Mouse (Mus musculus) heart, postnatal 0 days (tissue): ENCODE results near the gene Tead2. TPM values are rescaled to one million over a fixed set of nuclear protein-coding genes. Genes with fewer than 3 reads are reported as not detected.

ENCODE experiments used
- ATAC-seq: fragments of 200-750 bp; cut with Nextera tagmentation; 2 replicates; pipeline ENCODE4 v1.8.0; 2017; ENCODE audit warnings: low read depth, moderate number of reproducible peaks, moderate library complexity; ENCODE audit not compliant: insufficient read depth
- DNase-seq: peaks from one replicate; pipeline ENCODE4 v3.0.0-alpha.2; 2016; ENCODE audit warnings: low spot score
- H3K27ac ChIP-seq: fragments of 300-500 bp; sonication (generic); 2 replicates; pipeline ENCODE4 v1.5.1; 2014; ENCODE audit warnings: low read depth, mild to moderate bottlenecking
- H3K27me3 ChIP-seq: fragments of 300-500 bp; sonication (generic); 2 replicates; pipeline ENCODE4 v1.6.1; 2014; ENCODE audit warnings: low read length, mixed read lengths; ENCODE audit not compliant: control insufficient read depth, insufficient read depth
- H3K36me3 ChIP-seq: fragments of 300-500 bp; sonication (generic); replicated peaks from 2 replicates; pipeline ENCODE4 v1.6.1; 2014; ENCODE audit warnings: low read length, mixed read lengths; ENCODE audit not compliant: control insufficient read depth, insufficient read depth
- H3K4me1 ChIP-seq: fragments of 300-500 bp; sonication (generic); 2 replicates; pipeline ENCODE4 v1.6.1; 2014; ENCODE audit warnings: antibody characterized with exemption; ENCODE audit not compliant: control insufficient read depth, insufficient read depth
- H3K4me2 ChIP-seq: fragments of 300-500 bp; sonication (generic); 2 replicates; pipeline ENCODE4 v1.6.1; 2014; ENCODE audit warnings: low read depth, mild to moderate bottlenecking, low read length, moderate library complexity
- H3K4me3 ChIP-seq: fragments of 300-500 bp; sonication (generic); 2 replicates; pipeline ENCODE4 v1.5.1; 2014; ENCODE audit warnings: low read depth, low read length
- H3K9ac ChIP-seq: fragments of 300-500 bp; sonication (generic); replicated peaks from 2 replicates; pipeline ENCODE4 v1.6.1; 2014; ENCODE audit warnings: low read depth, low read length, mixed read lengths
- H3K9me3 ChIP-seq: fragments of 300-500 bp; sonication (generic); replicated peaks from 2 replicates; pipeline ENCODE4 v1.6.1; 2016; ENCODE audit warnings: low read length; ENCODE audit not compliant: control insufficient read depth
- CTCF ChIP-seq: IDR thresholded peaks from 2 replicates; pipeline ENCODE4 v1.5.1; 2016; ENCODE audit warnings: antibody characterized with exemption, control low read depth, low read depth
- EP300 ChIP-seq: IDR thresholded peaks from 2 replicates; pipeline ENCODE4 v1.6.1; 2016; ENCODE audit warnings: antibody characterized with exemption, low read depth
- WGBS: fragments of 180-500 bp; shearing (Covaris S2); extraction: QIAGEN DNeasy Blood & Tissue Kit; methylation state at CpG from one replicate; pipeline ENCODE4 v1.1.7; 2014; 5-methylcytosine and 5-hydroxymethylcytosine counted together
- polyA plus RNA-seq: library from polyadenylated mRNA; unstranded; fragments of >200 nt; fragmentation: Nextera tagmentation; extraction: Ambion mirVana; gene quantifications from 2 replicates; pipeline ENCODE4 v1.2.1, GENCODE M21; 2015
- total RNA-seq: library from RNA; depleted of rRNA; stranded (reverse); fragments of >200 nt; gene quantifications from 2 replicates; pipeline ENCODE4 v1.2.3, GENCODE M21; 2014; ENCODE audit warnings: low replicate concordance

Tead2 gene
- total and polyA plus RNA-seq, 2 experiments from 2014 or later = 41.1 to 50.6 TPM

GRCm38 (mm10) chr7:45231192-45231591 lies 15.6 kb downstream of the Tead2 start:
- ATAC-seq (no peak), DNase-seq (no peak)
- no peak overlapping the region for H3K27ac ChIP-seq
- H3K4me1 ChIP-seq = peaks cover 17% of the 10 kb centered on the region
- peaks cover 60% of the 10 kb centered on the region for H3K36me3 ChIP-seq
- no peak for TF ChIP-seq CTCF
- no peak for TF ChIP-seq EP300
- H3K4me3 ChIP-seq = no peak overlapping the region
- WGBS = 87% methylated on average over 12 of the region's 12 CpGs
- H3K4me2 ChIP-seq = no peak overlapping the region
- no peak overlapping the region for H3K9ac ChIP-seq
- H3K9me3 ChIP-seq = no peaks in the 10 kb centered on the region
- no peaks in the 10 kb centered on the region for H3K27me3 ChIP-seq

DNA sequence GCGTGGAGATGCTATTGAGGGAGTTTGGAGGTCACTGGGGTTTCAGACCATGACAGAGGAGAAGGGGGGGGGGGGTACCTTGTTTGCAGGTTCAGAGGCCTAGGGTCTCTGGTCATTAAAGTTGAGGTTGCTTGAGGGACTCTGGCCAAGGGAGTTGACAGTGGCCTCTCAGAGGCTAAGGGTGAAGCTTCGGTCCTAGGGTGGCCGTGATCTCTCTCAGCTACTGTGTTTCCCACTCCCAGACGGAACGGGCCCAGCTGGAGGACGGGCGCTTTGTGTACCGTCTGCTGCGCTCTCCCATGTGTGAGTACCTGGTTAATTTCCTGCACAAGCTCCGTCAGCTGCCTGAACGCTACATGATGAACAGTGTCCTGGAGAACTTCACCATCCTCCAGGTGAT lies 16.4 kb downstream of the Tead2 start:
- Histone ChIP-seq H3K4me1 (peaks cover 17% of the 10 kb centered on the region), H3K27me3 (no peaks in the 10 kb centered on the region), H3K4me3 (no peak overlapping the region), H3K27ac (no peak overlapping the region), H3K9me3 (no peaks in the 10 kb centered on the region), H3K9ac (no peak overlapping the region), H3K36me3 (peaks cover 53% of the 10 kb centered on the region), H3K4me2 (no peak overlapping the region)
- DNase-seq = no peak
- 89% methylated on average over 11 of the region's 11 CpGs for WGBS
- ATAC-seq = no peak
- TF ChIP-seq EP300 = no peak
- TF ChIP-seq CTCF = no peak

- ATAC-seq (no peak), DNase-seq (no peak)
- Histone ChIP-seq H3K27ac (no peak overlapping the region), H3K4me3 (no peak overlapping the region), H3K4me1 (peaks cover 17% of the 10 kb centered on the region), H3K27me3 (no peaks in the 10 kb centered on the region), H3K9ac (no peak overlapping the region), H3K36me3 (peaks cover 46% of the 10 kb centered on the region), H3K9me3 (no peaks in the 10 kb centered on the region), H3K4me2 (no peak overlapping the region)
- TF ChIP-seq CTCF = no peak
- TF ChIP-seq EP300 = no peak
- 53% methylated on average over 13 of the region's 13 CpGs for WGBS
Measured at GRCm38 (mm10) chr7:45232716-45233465, 17.3 kb downstream of the Tead2 start.

DNA sequence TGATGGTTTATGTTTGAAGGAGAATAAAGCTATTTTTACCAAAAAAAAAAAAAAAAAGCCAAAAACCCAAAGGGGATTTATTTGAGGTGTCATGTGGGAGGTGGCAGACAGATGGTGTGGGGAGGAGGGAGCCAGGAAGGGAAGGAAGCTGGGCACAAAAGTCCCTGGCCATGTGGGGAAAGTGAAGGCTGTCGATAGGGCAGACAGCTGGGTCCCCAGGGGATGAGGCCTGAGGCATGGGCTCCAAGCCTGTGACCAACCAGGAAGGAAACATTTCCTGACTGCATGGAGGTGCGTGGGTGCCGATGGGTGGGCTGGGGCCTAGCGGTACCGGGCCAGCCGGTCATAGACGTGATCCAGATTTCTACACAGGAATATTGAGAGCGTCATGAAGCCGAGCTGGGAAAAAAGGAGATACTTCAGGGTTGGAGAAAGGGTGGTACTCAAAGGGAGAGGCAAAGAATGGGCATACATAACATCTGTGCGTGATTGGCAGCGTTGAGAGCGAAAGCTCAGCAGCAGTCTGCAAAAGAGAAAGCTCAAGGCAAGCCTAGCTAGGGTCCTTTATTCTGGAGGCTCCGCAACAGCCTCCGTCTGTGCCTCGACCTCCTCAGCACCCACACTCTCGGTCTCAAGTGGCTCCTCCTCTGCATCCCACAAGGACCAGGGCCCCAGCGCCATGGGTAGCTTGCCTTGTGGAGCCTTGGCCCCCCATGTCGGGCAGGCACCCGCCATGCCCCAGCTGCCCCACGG lies 18.2 kb downstream of the Tead2 start:
- no peak for TF ChIP-seq CTCF
- TF ChIP-seq EP300 = no peak
- Histone ChIP-seq H3K4me3 (no peak overlapping the region), H3K4me1 (peaks cover 21% of the 10 kb centered on the region), H3K27ac (no peak overlapping the region), H3K27me3 (no peaks in the 10 kb centered on the region), H3K36me3 (peaks cover 37% of the 10 kb centered on the region), H3K9me3 (no peaks in the 10 kb centered on the region), H3K4me2 (peak overlapping the region; percentile 52), H3K9ac (no peak overlapping the region)
- DNase-seq (no peak), ATAC-seq (no peak)
- WGBS = 43% methylated on average over 20 of the region's 20 CpGs

GRCm38 (mm10) chr7:45234333-45234841 lies 18.8 kb downstream of the Tead2 start:
- H3K36me3 ChIP-seq = peaks cover 31% of the 10 kb centered on the region
- TF ChIP-seq EP300 (no peak), CTCF (no peak)
- DNase-seq (no peak), ATAC-seq (no peak)
- H3K4me1 ChIP-seq = peaks cover 21% of the 10 kb centered on the region
- WGBS = 18% methylated on average over 29 of the region's 29 CpGs
- H3K9me3 ChIP-seq = no peaks in the 10 kb centered on the region
- peak overlapping the region; percentile 12 for H3K4me3 ChIP-seq
- no peak overlapping the region for H3K27ac ChIP-seq
- no peak overlapping the region for H3K9ac ChIP-seq
- peak overlapping the region; percentile 52 for H3K4me2 ChIP-seq
- H3K27me3 ChIP-seq = no peaks in the 10 kb centered on the region
